Mouse (Mus musculus) olfactory bulb, adult 2 months (tissue): ENCODE measurements around the gene Erg.

ENCODE experiments used
- CTCF ChIP-seq: fragments of 200-500 bp; IDR thresholded peaks from 2 replicates; pipeline ENCODE4 v1.5.1; 2012; ENCODE audit warnings: low read depth, mild to moderate bottlenecking, low read length, moderate library complexity; ENCODE audit not compliant: insufficient read depth
- POLR2A ChIP-seq: fragments of 200-500 bp; IDR thresholded peaks from 2 replicates; pipeline ENCODE4 v1.6.1; 2012; ENCODE audit warnings: mild to moderate bottlenecking, low read depth, low read length, moderate library complexity; ENCODE audit not compliant: insufficient read depth

DNA sequence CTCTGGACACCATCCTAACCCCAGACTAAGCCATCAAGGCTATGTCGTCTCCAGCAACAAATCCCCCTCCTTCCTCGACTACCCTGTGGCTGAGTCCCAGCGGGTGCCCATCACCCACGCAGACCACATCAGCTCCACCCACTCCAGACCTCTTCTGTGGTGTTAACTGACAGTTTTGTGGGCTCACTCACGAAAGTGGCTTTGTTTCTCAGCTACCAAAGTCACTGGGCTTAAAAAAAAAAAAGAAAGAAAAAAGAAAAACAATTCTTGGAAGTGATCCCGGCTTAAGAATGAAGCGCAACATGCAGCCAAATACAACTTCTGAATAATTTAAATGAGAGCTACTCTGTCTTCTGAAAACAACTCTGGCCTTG is 11.2 kb upstream of the Erg start:
- TF ChIP-seq CTCF (no peak), POLR2A (no peak)
